Mouse (Mus musculus) frontal cortex, postnatal 14 days (tissue): Measurements from ENCODE around the gene Ndrg4.
A peak's percentile ranks its signal among the peaks of the same experiment; 100 is the strongest.
"Not testable (repeated sequence)": the region's sequence is repeated elsewhere in the genome, so short reads cannot be mapped to it uniquely, and the experiment has no call there.

Source experiments
- DNase-seq, 2 experiments: peaks; one replicate each; pipeline ENCODE4 v3.0.0; 2022; ENCODE audit warnings: low spot score in 2 of 2

The Ndrg4 gene

DNA sequence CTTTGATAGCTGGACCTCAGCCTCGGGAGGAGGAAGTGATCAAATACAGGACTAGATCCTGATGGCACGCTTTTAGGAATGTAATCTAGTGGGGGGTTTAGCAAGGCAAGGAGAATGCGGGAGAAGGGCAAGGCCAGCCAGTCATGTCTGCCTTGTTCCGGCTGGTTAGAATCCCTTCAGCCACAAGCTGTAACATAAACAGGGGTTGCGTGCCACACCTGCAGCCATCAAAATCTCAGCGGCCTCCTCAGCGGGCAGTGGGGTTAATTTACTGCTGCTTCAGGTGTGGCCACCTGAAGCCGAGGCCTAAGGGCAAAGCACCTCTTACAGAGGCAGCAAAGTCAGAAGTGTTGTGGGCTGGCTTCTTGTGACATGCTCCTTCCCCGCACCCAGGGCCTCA lies at the start of gene Ndrg4:
Ndrg4 (plus strand) TSS at position 350 of the 400 bp plus-strand sequence.
- DNase-seq, result no peak

DNA sequence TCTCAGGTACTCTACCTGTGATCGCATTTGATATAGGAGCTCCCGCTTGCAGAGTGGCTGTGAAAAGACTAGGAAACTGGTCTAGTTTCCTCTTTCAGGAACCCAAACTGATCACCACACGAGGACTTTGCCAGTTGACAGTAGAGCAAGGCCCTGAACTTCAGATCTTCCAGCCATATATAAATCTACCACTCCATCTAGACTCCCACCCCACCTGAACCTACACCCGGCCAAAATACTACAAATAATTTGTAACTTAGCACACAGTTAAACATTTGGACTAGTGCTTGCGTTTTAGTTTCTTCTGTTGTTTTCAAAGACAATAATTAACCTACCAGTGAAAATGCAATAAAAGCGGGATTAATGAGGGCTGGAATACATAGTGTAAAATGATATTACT lies 43.9 kb upstream of the Ndrg4 start:
- DNase-seq, result no peak

DNA sequence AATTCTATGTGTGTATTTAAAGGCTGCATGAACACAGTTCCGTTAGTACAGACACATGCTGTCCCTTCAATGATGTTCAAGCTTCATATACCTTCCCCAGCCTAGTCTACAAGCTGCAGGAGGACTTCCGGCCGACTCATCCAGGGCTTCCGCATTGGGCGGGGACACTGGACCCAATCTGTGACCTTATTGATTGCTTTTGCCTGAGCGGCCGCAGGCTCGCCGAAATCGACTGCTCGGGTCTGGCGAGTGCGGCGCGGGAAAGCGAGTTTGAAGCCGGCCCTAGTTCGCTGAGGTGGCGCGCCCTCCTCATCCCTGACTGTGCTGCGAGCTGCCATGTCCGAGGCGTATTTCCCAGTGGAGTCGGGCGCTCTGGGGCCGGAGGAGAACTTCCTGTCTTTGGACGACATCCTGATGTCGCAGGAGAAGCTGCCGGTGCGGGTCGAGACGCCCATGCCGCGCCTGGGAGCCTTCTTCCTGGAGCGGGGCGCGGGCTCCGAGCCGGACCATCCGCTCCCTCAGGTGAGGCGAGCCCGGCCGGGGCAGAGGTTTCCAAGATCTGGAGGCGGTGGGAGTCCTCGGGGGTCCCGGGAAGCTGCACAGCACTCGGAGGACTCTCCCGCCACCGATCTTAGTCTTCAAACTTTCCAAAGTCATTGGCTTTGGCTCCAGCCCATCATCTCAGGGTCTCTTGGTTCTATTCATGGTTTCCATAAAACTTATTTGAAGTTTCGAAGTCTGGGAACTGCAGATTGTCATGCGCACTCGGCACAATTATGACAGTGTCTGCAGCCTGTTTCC lies 43.3 kb upstream of the Ndrg4 start, which contains the start of gene Gins3:
Gins3 (plus strand) TSS at position 192 of the 801 bp plus-strand sequence.
- DNase-seq, result peak; percentile 75 to 86

DNA sequence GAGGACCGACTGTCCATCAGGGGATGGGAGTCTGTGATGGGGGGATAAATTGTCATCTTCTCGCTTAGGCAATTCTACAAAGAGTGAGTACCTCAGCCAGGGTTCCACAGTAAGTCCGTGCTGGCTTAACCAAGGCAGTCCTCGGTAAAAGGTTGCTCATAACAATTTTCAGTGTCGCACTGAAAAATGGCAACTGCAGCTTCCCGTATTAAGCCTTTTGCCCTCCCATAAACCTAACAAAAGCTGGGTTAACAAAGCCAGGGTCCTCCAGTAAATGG lies 42.8 kb upstream of the Ndrg4 start:
- DNase-seq, result no peak

DNA sequence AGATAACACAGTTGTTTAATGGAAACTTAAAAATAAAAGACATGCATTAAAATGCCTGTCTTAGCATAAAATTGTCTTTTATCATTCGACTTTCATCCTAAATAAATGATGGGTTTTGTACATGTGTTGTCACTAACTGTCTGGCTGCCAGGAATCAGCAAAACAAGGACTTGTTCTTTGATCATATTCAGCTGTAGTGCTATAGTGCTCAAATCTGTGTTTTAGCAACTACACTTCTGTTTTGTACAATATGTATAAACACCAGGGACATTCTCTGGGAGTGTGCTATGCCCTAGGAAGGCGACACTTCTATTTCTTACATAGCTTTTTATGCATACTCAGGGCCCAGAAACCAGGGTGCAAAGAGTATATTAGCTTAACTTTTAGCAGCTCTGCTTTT lies 31.8 kb upstream of the Ndrg4 start:
- no peak for DNase-seq

DNA sequence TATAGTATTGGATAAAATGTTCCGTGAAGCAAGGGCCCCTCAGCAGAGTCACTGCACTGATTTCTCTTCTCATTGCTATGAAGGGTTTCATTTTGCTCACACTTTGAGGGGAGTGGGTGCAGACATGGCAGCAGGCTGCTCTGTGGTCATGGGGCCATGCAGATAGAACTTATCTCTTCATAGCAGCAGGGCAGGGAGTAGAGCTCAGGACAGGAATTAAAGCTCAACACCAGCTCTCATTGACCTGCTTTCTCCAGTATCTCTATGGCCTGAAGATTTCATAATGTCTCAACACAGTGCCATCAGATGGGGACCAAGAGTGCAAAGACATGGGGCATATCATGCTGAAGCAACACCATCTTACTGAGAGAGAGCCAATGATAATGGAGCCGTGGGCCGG lies 28.5 kb upstream of the Ndrg4 start:
- DNase-seq, result no peak

DNA sequence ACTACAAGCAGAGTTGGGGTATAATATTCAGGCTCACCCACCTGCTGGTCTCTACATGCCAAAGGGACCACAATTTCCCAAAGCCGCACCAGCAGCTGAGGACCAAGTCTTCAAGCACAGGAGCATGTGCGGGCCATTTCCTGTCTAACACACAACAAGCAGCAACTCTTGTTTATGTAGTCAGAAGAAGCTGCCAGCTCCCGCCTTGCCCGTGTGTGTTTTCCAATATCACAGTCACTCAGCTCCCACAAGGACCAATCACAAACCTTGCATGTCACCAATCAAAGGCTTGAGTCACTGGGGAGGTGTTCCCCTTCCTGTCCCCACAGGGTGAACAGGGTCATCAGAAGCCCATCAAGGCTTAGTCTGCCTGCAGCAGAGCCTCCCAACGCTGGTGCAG lies 23.4 kb upstream of the Ndrg4 start:
- DNase-seq, result no peak

DNA sequence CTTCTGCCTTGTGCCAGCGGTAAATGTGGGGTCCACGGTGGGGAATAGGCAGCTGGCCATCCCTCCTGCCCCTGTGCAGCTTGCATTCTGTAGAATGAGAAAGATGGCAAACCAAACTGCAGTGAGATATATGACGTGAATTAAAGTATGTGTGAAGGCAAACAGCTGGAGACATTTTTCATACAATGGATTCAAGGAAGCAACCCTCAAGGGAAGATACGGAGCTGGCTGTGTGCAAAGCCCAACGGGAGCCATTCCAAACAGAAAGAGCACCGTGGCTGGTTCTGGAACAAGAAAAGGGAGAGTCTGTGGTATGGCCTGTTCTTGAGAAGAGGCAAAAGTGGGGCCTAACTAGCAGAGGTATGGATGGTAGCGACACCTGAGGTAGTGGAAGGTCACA lies 20.9 kb upstream of the Ndrg4 start:
- DNase-seq, result no peak

DNA sequence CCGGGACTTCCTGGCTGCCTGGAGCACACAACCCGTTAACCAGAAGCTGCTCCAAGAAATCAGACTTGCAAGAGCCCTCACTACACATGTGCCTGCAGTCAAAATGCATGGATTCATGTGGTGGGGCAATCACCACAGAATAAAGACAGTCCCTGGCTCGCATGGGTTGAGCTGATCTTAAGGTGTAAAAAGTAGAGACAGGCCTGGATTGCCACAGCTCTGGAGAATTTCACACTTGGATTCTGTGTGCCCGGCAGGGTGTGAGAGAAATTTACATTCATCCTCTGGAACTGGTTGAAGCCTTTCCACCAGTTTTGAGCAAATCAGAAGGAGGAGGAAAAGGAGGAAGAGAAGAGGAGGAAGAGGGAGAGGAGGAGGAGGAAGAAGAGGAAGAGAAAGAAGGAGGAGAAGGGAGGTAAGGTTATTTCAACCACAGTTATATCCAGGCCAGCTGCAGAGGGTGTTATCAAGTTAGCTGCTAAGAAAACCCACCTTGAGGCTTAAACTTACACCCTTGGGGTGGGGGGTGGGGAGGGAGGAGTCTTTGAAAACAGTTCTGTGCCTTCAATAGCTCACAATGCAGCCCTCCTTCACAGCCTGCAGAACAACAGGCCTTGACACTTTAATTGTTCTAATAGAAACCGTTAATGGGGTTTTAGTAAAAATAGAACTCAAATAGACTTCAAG lies 20.3 kb upstream of the Ndrg4 start:
- no peak for DNase-seq

DNA sequence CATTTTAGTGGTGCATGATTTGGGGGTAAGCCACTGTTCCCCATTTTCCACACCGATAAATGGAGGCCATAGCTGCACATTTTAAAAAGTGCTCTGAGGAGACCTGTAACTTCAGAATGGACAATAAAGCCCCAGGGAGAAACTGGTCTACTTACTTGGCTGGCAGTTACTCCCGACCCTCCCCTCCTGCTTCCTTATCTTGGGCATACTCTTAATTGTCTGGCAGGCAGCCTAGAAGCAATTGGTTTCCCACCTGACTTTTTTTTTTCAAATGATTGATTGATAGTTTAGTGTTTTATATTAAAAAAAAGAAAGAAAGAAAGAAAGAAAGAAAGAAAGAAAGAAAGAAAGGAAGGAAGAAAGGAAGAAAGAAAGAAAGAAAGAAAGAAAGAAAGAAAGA lies 19.3 kb upstream of the Ndrg4 start:
- no peak for DNase-seq

DNA sequence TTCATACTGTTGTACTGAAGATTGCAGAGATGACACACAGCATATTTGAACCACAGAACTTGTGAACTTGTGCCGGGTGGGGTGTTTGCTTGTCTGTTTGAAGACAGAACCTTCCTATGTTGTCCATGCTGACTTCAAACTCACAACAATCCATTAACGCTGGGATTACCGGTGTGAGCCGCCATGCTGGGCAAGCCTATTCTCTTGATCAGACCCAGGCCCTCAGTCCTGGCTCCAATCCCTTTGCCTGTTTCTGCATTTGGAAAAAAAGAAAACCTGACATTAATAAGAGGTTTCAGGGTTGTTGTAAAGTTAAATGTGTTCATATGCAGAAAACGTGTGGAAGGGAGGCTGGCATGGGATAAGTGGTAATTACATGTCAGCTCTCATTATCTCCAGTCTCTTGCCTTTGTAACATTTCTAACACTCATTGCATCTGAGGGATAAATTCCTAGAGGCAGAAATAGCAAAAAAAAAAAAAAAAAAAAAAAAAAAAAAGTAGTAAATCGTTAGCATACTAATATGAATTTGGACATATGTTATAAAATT lies 16.4 kb upstream of the Ndrg4 start:
- DNase-seq, result no peak

DNA sequence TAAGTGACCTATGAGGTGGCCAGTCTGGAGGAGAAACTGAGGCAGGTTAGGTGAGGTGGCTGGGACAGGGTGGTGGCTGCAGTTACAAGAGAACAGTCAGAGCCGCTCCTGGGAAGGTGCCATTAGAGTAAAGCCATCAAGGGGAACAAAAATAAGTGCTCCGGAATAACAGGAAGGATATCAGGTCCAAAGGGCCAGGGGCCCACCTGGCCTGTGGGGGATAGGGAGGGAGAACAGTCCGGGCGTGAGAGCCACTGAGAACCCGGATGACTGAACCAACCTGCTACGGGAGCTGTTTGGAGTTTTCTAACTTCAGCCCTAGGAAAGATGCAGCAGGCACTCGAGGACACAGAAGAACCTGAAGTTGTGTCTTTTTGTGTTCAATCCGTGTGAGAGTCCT lies 15.7 kb upstream of the Ndrg4 start:
- no peak for DNase-seq

DNA sequence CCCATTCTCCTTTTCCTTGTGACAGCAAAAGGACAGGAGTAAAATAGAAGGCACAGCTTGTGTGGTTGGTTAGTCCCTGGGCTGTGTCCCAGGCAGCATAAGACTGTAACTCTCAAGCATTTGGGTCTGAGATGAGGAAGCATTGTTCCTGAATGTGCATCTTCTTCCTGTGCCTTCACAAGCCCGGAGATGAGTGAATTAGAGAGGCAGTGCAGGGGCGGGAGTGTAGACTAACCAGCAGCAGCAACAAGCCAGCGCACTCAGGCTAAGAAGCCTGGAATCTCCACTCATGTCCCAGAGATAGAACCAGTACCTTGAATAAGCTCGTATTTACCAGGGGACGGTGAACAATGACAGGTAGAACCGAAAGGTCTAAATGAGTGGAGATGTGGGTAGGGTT lies 15.2 kb upstream of the Ndrg4 start:
- no peak for DNase-seq

DNA sequence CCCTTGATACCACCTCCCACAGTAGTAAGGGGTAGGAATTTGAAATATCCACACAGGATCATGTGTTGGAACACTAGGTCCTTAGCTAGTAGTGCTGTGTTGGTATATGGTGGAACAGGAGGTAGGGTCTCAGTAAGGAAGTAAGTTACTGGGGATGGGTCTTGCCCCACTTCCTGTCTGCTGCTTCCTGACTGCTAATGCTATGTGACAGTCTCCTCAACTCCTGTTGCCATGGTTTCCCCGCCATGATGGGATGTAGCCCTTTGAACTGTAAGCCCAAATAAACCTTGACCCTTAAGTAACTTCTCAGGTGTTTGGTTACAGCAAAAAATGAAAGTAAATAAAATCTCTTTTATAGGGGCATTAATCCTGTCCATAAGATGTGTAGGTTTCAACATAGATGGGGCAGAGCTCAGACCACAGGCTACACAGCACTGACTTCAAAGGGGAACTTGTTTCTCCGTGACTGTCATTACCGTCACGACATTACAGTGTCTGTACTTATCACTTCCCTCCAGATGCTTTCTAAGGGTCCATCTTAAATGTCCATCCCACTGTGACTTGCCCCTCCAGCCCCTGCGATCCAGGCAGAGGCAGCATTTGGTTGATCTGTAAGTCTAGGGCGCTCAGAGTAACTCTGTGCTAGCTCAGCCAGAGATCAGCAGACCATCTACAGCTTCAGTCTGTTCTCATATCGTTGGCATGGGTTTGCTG lies 13.7 kb upstream of the Ndrg4 start:
- no peak for DNase-seq

DNA sequence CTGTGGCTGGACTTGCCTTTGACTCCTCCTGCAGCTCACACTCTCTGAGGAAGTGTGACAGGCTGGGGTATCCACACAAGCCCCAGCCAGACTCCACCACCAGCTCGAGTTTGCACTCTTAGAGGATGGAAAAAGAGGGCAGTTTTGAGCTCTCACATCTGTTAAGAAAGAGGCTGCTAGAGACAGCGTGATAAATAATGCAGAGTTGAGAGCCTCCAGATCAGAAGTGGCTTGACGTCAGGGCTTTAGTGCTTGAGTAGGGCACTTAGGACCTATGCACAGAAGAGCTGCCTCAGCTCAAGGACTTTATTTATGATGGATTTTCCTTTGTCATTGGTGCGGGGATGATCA lies 13.2 kb upstream of the Ndrg4 start:
- DNase-seq, result no peak

DNA sequence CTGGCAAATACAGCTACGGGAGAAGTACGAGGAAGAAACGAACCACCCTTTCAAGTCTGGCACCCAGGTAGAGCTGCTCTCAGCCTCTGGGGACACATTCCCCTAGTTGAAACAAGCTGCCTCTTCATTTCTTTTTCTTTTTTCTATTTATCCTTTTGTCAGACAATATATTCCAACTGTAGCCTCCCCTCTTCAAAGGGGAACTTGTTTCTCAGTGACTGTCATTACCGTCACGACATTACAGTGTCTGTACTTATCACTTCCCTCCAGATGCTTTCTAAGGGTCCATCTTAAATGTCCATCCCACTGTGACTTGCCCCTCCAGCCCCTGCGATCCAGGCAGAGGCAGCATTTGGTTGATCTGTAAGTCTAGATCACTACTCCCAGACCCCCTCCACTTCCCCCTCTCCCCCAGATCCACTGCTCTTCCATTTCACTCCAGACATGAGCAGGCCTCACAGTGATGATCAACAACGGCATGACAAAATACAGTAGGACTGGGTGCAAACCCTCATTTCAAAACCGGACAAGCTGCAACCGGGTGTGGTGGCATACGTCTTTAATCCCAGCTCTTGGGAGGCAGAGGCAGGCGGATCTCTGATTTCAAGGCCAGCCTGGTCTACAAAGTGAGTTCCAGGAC lies 10.8 kb upstream of the Ndrg4 start:
- not testable (repeated sequence) for DNase-seq

DNA sequence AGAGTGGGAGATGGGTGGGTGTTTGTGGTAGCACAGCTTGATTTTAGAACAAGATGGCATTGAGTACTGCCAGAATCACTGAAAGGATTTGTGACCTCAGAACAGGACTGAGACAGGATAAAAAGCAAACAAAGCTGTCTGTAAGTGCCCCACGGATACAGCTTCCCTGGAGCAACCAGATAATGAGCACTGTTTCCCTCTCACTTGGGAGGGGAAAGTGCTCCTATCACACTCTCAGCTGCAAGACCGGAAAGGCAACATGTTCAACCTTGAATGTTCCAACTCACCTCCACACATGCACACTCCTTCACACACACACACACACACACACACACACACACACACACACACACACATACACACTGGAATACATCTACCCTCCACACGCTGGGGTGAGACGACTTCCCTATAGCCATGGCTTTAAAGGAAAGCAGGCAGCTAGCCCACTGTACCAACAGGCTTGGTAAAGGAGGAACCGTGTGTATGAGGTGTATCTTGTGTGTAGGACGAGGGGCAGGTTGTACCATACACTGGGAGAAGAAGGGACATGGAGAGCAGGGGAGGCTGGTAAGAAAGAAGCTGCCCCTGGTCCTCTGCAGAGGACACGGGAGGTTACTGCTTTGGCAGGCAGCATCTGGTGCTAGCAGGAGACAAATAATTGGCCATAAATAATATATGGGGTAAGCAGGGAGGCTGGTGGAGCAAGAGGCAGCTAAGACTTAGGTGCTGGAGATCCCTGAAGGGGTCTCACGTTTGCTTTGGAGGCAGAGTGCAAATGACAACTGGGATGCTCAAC lies 8.4 kb upstream of the Ndrg4 start:
- DNase-seq, result no peak

DNA sequence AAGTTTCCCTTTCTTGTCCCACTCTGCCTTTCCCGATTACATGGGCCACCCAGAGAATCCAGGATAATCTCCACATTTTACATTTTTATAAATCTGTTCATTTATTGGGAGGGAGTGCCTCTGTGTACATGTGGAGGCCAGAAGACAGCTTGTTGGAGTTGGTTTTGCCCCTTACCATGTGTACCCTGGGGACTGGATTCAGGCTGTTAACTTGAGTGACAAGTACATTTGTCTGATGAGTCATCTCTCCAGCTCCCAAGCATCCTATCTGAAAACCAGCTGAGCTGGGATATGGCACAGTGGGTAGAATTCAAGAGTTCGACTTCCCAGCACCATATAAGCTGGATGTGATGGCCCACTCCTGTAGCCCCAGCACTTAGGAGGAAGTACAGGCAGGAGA lies 6.8 kb upstream of the Ndrg4 start:
- DNase-seq, result no peak

DNA sequence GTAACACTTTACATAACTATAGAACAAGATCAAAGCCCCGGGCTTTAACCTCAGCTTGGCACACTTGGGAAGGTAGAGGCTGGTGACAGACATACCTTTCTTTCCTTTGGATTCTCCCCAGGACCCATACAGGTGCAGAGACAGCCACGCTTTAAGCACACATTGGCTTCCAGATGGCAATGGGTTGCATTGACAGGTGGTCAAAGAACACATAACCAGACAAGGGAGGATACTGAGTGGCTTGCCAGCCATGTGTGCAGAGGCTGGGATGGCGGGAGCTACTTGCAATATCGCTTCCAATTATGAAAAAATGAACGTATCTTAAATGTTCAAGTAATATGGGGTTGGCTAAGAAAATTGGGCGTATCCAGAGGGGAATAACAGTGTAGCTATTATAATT lies 4.9 kb upstream of the Ndrg4 start:
- DNase-seq, result no peak

DNA sequence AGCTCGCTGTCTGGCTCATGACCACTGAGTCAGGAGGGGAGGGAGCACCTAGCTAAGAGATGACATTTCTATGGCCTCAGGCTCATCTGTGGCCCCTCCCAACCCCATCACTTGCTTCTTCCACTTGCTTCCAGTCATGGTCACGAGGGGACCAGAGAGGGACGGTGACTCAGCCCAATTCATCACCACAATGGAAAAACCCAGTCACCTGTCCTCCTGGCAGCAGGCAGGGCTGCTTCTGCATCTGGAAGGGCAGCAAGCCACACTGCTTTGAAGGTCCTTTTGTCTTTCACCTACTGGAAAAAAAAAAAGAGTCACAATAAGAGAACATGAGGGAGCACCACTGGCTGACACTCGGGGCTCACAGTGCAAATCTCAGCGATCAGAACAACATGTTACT lies 4.0 kb upstream of the Ndrg4 start:
- DNase-seq, result no peak

DNA sequence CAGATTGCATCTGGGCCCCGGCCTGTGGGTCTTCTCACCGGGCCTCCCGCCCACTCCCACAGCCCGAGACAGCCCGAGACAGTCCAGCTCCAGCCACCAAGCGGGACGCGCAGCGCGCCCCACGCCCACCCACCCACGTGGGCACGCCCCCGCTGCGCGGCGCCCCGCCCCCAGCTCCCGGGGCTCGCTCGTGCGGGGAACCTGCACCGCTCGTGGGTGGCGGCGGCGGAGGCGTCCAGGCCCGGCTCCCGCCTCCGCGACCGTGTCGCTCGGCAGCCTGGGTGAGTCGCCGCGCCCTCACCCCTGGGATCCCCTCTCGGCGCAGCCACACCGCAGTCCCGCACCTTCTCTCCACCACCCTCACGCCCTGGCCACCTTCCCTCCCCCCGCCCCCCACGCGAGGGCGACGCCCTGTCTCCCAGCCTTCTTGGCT lies 827 bp downstream of the Ndrg4 start:
- no peak for DNase-seq
